Mouse (Mus musculus) left cerebral cortex, adult 11 months (tissue): ENCODE measurements around the gene Abca1.

Experiments used
- DNase-seq: peaks from one replicate; pipeline ENCODE4 v3.0.0; 2022; ENCODE audit warnings: low spot score

Gene Abca1

GRCm38 (mm10) chr4:53000154-53000553 is 159.5 kb downstream of the Abca1 start:
- no peak for DNase-seq

- no peak for DNase-seq
These were observed 160.2 kb downstream of the Abca1 start for GRCm38 (mm10) chr4:52999449-52999848.

- DNase-seq: no peak
These were observed 170.4 kb downstream of the Abca1 start, which contains the start of gene Nipsnap3a for GRCm38 (mm10) chr4:52989248-52989647. Gene Nipsnap3a (plus strand): TSS chr4:52989272.

- DNase-seq: no peak
These were observed 173.4 kb downstream of the Abca1 start for GRCm38 (mm10) chr4:52986266-52986665.

GRCm38 (mm10) chr4:52985216-52985615 is 174.5 kb downstream of the Abca1 start:
- peak; percentile 16 for DNase-seq
